Mouse (Mus musculus): ENCODE measurements around the gene Spc24. TPM values are rescaled to one million over a fixed set of nuclear protein-coding genes. Genes with fewer than 3 reads are reported as not detected.

Gene Spc24
- 74.2 and 87.2 TPM in 2 replicates for polyA plus RNA-seq (2016; fragmentation: Nextera tagmentation; extraction: Ambion mirVana)

GRCm38 (mm10) chr9:21760155-21761088, at the start of gene Spc24:
TSS of gene Spc24 (minus strand) at chr9:21760303.
- peaks cover 15% of the 10 kb centered on the region for H3K4me1 ChIP-seq
- peak within 1 kb of the TSS; percentile 80 for H3K4me3 ChIP-seq
- H3K9me3 ChIP-seq = no peaks in the 10 kb centered on the region
- ATAC-seq (ENCODE audit: low FRiP score, low read depth) = peak; percentile 98
- WGBS = 1% methylated on average over 49 of the region's 54 CpGs
- H3K9ac ChIP-seq (replicated peaks) = peak within 1 kb of the TSS; percentile 59
- peak within 1 kb of the TSS; percentile 61 for H3K27ac ChIP-seq (replicated peaks)
- peak within 1 kb of the TSS; percentile 90 for H3K4me2 ChIP-seq (replicated peaks)
- no peaks in the 10 kb centered on the region for H3K27me3 ChIP-seq
- peaks cover 15% of the 10 kb centered on the region; the same call in 1 of the 2 replicates for H3K36me3 ChIP-seq

- Histone ChIP-seq H3K4me3 (no peak overlapping the region), H3K4me2 (replicated peaks) (no peak overlapping the region), H3K9ac (replicated peaks) (no peak overlapping the region), H3K27ac (replicated peaks) (no peak overlapping the region), H3K4me1 (no peaks in the 10 kb centered on the region), H3K27me3 (no peaks in the 10 kb centered on the region), H3K9me3 (no peaks in the 10 kb centered on the region), H3K36me3 (0 out of 2 replicates have a peak, but pooled peaks cover 5% of the 10 kb centered on the region)
- WGBS = 61% methylated on average over 3 of the region's 3 CpGs
- no peak for ATAC-seq (ENCODE audit: low FRiP score, low read depth)
Observed at GRCm38 (mm10) chr9:21808561-21808960, 48.5 kb upstream of the Spc24 start.

- Histone ChIP-seq H3K27me3 (no peaks in the 10 kb centered on the region), H3K4me1 (no peaks in the 10 kb centered on the region), H3K9me3 (no peaks in the 10 kb centered on the region), H3K4me2 (replicated peaks) (no peak overlapping the region), H3K36me3 (no peaks in the 10 kb centered on the region), H3K27ac (replicated peaks) (no peak overlapping the region), H3K9ac (replicated peaks) (no peak overlapping the region), H3K4me3 (no peak overlapping the region)
- 87% methylated on average over 11 of the region's 11 CpGs for WGBS
- ATAC-seq (ENCODE audit: low FRiP score, low read depth) = no peak
Observed at GRCm38 (mm10) chr9:21806976-21807375, 46.9 kb upstream of the Spc24 start.

- Histone ChIP-seq H3K4me1 (no peaks in the 10 kb centered on the region), H3K4me3 (no peak overlapping the region), H3K27ac (replicated peaks) (no peak overlapping the region), H3K9ac (replicated peaks) (no peak overlapping the region), H3K4me2 (replicated peaks) (no peak overlapping the region), H3K36me3 (no peaks in the 10 kb centered on the region), H3K27me3 (no peaks in the 10 kb centered on the region), H3K9me3 (no peaks in the 10 kb centered on the region)
- 71% methylated on average over 3 of the region's 3 CpGs for WGBS
- ATAC-seq (ENCODE audit: low FRiP score, low read depth) = no peak
Observed at GRCm38 (mm10) chr9:21806363-21806762, 46.3 kb upstream of the Spc24 start.

GRCm38 (mm10) chr9:21803986-21804644, 44.0 kb upstream of the Spc24 start:
- Histone ChIP-seq H3K27ac (replicated peaks) (no peak overlapping the region), H3K4me2 (replicated peaks) (no peak overlapping the region), H3K27me3 (no peaks in the 10 kb centered on the region), H3K4me3 (no peak overlapping the region), H3K36me3 (no peaks in the 10 kb centered on the region), H3K9me3 (no peaks in the 10 kb centered on the region), H3K4me1 (no peaks in the 10 kb centered on the region), H3K9ac (replicated peaks) (no peak overlapping the region)
- 39% methylated on average over 13 of the region's 13 CpGs for WGBS
- ATAC-seq (ENCODE audit: low FRiP score, low read depth) = peak; percentile 90

- H3K4me3 ChIP-seq = no peak overlapping the region
- 89% methylated on average over 7 of the region's 7 CpGs for WGBS
- no peak overlapping the region for H3K27ac ChIP-seq (replicated peaks)
- no peaks in the 10 kb centered on the region; the same call in 1 of the 2 replicates for H3K27me3 ChIP-seq
- peaks cover 10% of the 10 kb centered on the region for H3K4me1 ChIP-seq
- ATAC-seq (ENCODE audit: low FRiP score, low read depth) = no peak
- H3K4me2 ChIP-seq (replicated peaks) = no peak overlapping the region
- no peaks in the 10 kb centered on the region for H3K9me3 ChIP-seq
- no peak overlapping the region for H3K9ac ChIP-seq (replicated peaks)
- no peaks in the 10 kb centered on the region for H3K36me3 ChIP-seq
Observed at GRCm38 (mm10) chr9:21801591-21801990, 41.5 kb upstream of the Spc24 start.

GRCm38 (mm10) chr9:21801121-21801520, 41.0 kb upstream of the Spc24 start:
- Histone ChIP-seq H3K9me3 (no peaks in the 10 kb centered on the region), H3K4me3 (no peak overlapping the region), H3K27me3 (no peaks in the 10 kb centered on the region; the same call in 1 of the 2 replicates), H3K4me2 (replicated peaks) (no peak overlapping the region), H3K9ac (replicated peaks) (no peak overlapping the region), H3K27ac (replicated peaks) (no peak overlapping the region), H3K4me1 (peaks cover 14% of the 10 kb centered on the region), H3K36me3 (no peaks in the 10 kb centered on the region)
- WGBS = 73% methylated on average over 7 of the region's 7 CpGs
- no peak for ATAC-seq (ENCODE audit: low FRiP score, low read depth)

- Histone ChIP-seq H3K4me1 (peaks cover 16% of the 10 kb centered on the region), H3K27ac (replicated peaks) (no peak overlapping the region), H3K9ac (replicated peaks) (no peak overlapping the region), H3K36me3 (peaks cover 12% of the 10 kb centered on the region), H3K27me3 (no peaks in the 10 kb centered on the region; the same call in 1 of the 2 replicates), H3K9me3 (no peaks in the 10 kb centered on the region), H3K4me3 (peak overlapping the region; percentile 68), H3K4me2 (replicated peaks) (peak overlapping the region; percentile 82)
- ATAC-seq (ENCODE audit: low FRiP score, low read depth) = no peak
- 49% methylated on average over 3 of the region's 3 CpGs for WGBS
Observed at GRCm38 (mm10) chr9:21799010-21799350, 38.9 kb upstream of the Spc24 start.

- Histone ChIP-seq H3K27me3 (no peaks in the 10 kb centered on the region; the same call in 1 of the 2 replicates), H3K4me3 (peak within 1 kb of the TSS; percentile 68), H3K4me1 (peaks cover 16% of the 10 kb centered on the region), H3K9ac (replicated peaks) (peak within 1 kb of the TSS; percentile 66), H3K9me3 (no peaks in the 10 kb centered on the region), H3K27ac (replicated peaks) (peak within 1 kb of the TSS; percentile 40), H3K36me3 (peaks cover 17% of the 10 kb centered on the region), H3K4me2 (replicated peaks) (peak within 1 kb of the TSS; percentile 82)
- under 1% methylated on average over 52 of the region's 52 CpGs for WGBS
- ATAC-seq (ENCODE audit: low FRiP score, low read depth) = peak; percentile 84
Observed at GRCm38 (mm10) chr9:21798345-21799009, 38.4 kb upstream of the Spc24 start, which contains the start of gene Kank2. TSS of gene Kank2 (minus strand) at chr9:21798744.

GRCm38 (mm10) chr9:21797921-21798344, 37.8 kb upstream of the Spc24 start:
- Histone ChIP-seq H3K9me3 (no peaks in the 10 kb centered on the region), H3K9ac (replicated peaks) (peak overlapping the region; percentile 66), H3K36me3 (peaks cover 19% of the 10 kb centered on the region), H3K4me2 (replicated peaks) (peak overlapping the region; percentile 82), H3K27ac (replicated peaks) (peak overlapping the region; percentile 40), H3K4me3 (peak overlapping the region; percentile 68), H3K27me3 (no peaks in the 10 kb centered on the region; the same call in 1 of the 2 replicates), H3K4me1 (peaks cover 16% of the 10 kb centered on the region)
- peak; percentile 63; the same call in 1 of the 2 replicates for ATAC-seq (ENCODE audit: low FRiP score, low read depth)
- 2% methylated on average over 25 of the region's 26 CpGs for WGBS

GRCm38 (mm10) chr9:21796919-21797318, 36.8 kb upstream of the Spc24 start:
- ATAC-seq (ENCODE audit: low FRiP score, low read depth) = no peak
- Histone ChIP-seq H3K9me3 (no peaks in the 10 kb centered on the region), H3K27me3 (no peaks in the 10 kb centered on the region; the same call in 1 of the 2 replicates), H3K4me3 (no peak overlapping the region), H3K4me1 (peaks cover 17% of the 10 kb centered on the region), H3K9ac (replicated peaks) (no peak overlapping the region), H3K36me3 (peaks cover 19% of the 10 kb centered on the region), H3K4me2 (replicated peaks) (peak overlapping the region; percentile 82; the same call in 1 of the 2 replicates), H3K27ac (replicated peaks) (no peak overlapping the region)
- 76% methylated on average over 3 of the region's 3 CpGs for WGBS

Data from midbrain, embryonic 12.5 days (tissue).